Mouse (Mus musculus): ENCODE results near the gene Glis1.

DNA sequence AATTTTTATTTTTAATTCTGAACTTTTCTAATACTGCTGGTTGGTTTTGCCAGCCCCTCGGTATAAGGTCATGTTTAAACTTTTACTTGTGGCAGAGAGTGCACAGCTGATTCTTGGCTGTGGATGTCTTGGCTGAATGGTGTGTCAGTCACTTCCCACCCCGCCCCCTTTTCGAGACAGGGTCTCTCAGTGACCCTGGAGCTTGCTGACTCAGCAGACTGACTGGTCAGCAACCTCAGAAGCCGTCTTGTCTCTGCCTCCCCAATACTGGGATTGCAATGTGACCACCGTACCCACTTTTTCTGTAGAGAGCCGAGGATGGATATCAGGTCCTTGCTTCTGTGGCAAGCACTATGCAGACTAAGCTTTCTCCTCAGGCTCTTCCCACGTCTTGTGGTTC lies 154.2 kb downstream of the Glis1 start:
- no peak for TF ChIP-seq TAL1 (IDR thresholded peaks at IDR 0.05; ENCODE audit: low read length)
- TF ChIP-seq GATA1 (IDR thresholded peaks at IDR 0.05; ENCODE audit: low read length) = no peak

Measured in erythroblast, embryonic 14.5 days (primary cell).